Mouse (Mus musculus) heart, postnatal 10 days (tissue): ENCODE measurements around the gene BC005624. TPM values are rescaled to one million over a fixed set of nuclear protein-coding genes. Genes with fewer than 3 reads are reported as not detected.
"Not testable (repeated sequence)": the region's sequence is repeated elsewhere in the genome, so short reads cannot be mapped to it uniquely, and the experiment has no call there.

Experiments used
- DNase-seq, 2 experiments: peaks; one replicate each; pipeline ENCODE4 v3.0.0; 2021
- intact Hi-C: fragments of 180-260 bp; cut with DNase I; formaldehyde crosslinking; loops from one replicate; pipeline ENCODE4 v1.15.1; 2025
- total RNA-seq, 2 experiments: library from RNA; stranded (reverse); gene quantifications; 2 replicates each; pipeline ENCODE4 v1.2.3; 2021

Gene BC005624
- total RNA-seq, 2 experiments from 2014 or later = 19.2 to 19.9 TPM

DNA sequence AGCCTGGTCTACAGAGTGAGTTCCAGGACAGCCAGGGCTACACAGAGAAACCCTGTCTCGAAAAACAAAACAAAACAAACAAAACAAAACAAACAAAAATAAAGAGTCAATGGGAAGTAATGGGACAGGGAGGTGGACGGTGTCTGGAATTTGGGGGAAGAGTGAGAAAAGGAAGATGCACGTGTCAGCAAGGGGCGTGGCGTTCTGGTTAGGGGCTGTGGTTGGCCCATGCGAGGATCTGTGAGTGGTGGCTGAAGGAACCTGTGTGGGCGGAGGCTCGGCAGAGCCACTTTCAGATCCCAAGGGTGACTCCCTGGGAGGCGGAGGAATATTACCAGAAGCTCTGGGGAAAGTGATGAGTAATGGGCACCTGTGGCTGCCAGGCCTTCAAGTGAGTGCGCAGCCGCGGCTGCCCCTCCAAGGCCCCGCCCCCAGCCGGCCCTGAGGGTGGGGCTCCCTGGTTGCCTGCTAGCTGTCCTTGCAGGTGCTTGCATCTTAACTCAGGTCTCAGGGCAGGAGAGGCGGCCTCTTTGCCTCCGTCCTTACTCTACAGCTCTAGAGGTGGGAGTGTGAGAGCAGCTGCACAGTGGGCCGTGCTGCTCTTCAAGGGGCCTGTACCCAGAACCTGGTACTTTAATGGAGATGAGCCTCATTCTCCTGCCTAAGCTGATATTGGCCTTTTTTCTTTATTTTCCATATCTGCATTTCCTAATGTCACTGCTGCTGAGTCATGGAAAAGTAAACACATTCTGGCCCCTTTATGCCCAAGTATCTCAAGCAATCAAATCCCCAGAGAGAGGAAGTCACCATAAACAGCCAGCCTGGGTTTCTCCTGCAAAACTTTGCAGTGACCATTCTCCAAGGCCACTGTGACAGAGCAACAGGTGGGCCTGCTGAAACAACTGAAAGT lies 3.4 kb upstream of the BC005624 start:
- peak; percentile 38 to 41 for DNase-seq
- intact Hi-C loops = no loop called here

GRCm38 (mm10) chr2:30983024-30983423 lies 1.0 kb upstream of the BC005624 start:
- no peak for DNase-seq
- intact Hi-C loops = no loop called here

- DNase-seq = peak; percentile 92
- intact Hi-C loops = no loop called here
Measured at GRCm38 (mm10) chr2:30967352-30968327, 14.4 kb downstream of the BC005624 start, which contains the start of gene Tor1a. TSS of gene Tor1a (minus strand) at chr2:30967933.

DNA sequence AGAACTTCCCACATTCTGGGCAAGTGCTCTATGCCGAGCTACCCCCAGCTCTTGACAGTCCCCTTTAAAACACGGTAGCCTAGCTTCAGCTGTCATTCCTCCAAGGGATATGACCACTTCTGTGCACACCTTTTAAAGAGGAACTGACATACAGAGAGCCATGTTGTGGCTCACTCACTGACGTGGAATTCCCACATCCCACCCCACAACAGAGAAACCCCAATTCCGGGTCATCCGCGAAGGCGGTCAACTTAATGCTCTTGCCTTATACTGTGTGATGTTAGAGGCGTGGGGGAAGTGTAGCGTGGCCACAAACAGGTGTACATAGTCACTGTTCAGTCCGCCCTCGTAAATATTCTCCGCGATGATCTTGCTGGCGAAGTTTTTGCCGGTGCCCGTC lies 15.2 kb downstream of the BC005624 start:
- intact Hi-C loops = no loop called here
- no peak for DNase-seq

GRCm38 (mm10) chr2:30965627-30966026 lies 16.4 kb downstream of the BC005624 start:
- intact Hi-C loops = no loop called here

GRCm38 (mm10) chr2:30962570-30963254 lies 19.3 kb downstream of the BC005624 start:
- intact Hi-C loops = no loop called here
- DNase-seq = no peak

More at GRCm38 (mm10) chr2:30965627-30966026, 16.4 kb downstream of the BC005624 start:
- DNase-seq = no peak

DNA sequence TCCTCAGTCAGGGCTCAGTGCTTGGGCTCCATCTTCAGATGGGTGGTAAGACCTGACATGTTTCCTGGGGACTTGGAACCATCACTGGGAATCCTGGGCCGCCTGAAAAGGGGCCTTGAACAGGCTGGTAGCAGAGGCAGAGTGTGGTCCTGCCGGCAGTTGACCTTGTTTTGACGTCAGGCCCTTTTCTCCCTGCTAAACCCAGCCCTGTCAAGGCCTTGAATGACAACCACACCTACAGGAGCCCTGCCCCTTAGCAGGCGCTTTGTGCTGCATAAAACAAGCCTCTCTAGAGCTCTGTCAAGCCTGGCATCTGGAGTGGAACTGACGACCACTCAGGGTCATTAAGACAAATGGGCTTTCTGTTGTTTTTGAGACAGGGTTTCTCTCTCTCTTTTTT lies 22.1 kb downstream of the BC005624 start:
- DNase-seq = no peak
- intact Hi-C loops = no loop called here

GRCm38 (mm10) chr2:30958726-30959125 lies 23.3 kb downstream of the BC005624 start:
- intact Hi-C loops = no loop called here
- no peak for DNase-seq

DNA sequence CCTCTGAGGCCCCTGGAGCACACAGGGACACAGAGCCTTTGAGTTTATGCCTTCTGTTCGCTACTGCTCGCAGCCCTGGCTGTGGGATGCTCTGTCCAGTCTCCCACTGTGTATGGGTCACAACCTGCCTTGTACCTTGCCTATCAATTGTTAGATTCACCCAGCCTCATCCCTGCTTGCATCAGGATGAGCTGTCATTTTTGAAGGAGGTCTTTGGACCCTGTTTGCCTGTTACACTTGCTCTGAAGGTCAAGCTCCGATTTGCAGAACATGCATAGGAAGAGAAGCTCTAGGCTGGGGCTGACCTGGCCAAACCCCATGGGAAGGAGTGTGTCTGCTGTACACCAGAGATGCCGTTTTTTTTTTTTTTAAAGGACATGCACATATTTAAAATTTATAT lies 24.5 kb downstream of the BC005624 start:
- no peak for DNase-seq

GRCm38 (mm10) chr2:30954797-30955196 lies 27.2 kb downstream of the BC005624 start:
- DNase-seq = no peak
- intact Hi-C loops = no loop called here

More for the DNA sequence above, 24.5 kb downstream of the BC005624 start:
- intact Hi-C loops = no loop called here

GRCm38 (mm10) chr2:30952824-30953490 lies 29.0 kb downstream of the BC005624 start, which contains the start of gene Tor1b:
TSS of gene Tor1b (plus strand) at chr2:30952959.
- DNase-seq = peak; percentile 87 to 91
- intact Hi-C loops = loop anchor here (2.0 kb wide), 1 partner anchor 28 kb away; no protein-coding TSS in a partner anchor

DNA sequence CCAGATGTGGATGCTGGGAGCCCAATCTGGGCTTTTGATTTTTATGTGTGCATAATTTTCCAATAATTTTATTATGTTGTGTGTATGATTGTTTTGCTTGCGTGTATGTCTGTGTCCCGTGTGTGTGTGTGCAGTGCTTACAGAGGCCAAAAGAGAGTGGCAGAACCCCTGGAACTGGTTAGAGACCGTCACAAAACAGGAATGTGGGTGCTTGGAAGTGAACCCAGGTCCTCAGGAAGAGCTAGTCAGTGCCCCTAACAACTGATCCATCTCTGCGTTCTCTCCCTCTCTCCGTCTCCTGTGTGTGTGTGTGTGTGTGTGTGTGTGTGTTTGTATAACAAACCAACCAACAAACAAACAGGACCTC lies 29.6 kb downstream of the BC005624 start:
- no peak for DNase-seq
- intact Hi-C loops = loop anchor here (2.0 kb wide), 1 partner anchor 28 kb away; no protein-coding TSS in a partner anchor

DNA sequence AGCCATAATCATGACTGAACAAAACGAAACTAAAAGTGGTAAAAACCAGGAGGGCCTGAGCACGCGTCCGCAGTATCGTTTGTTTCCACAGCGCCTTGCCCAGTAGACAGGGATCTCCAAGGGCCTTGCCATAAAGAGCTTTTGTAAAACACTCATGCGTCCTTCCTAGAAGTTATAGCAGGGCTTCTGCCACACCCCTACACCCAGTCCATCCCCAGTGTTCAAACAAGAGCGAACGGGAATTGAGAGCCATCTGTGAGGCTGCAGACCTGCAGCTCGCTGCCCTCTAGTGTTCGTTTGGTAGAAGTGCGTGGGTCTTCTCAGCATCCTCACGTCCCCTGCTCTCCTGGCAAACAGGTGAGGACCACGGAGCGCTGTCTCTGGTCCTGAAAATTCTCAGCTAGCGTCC lies 39.4 kb downstream of the BC005624 start:
- intact Hi-C loops = no loop called here
- DNase-seq = peak; percentile 68 to 73

DNA sequence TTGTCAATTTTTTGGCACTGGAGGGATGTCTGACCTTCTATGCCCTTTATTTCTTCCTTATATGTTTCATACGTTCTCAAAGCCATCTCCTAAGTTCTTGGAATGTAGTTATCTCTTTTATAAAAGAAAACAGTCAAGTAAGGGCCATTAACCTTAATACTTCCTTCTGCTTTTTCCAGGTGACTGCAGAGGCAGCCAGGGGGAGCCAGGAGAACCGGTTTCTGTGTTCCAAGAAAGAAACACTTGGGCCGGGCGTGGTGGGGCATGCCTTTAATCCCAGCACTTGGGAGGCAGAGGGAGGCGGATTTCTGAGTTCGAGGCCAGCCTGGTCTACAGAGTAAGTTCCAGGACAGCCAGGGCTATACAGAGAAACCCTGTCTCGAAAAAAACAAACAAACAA lies 39.9 kb downstream of the BC005624 start:
- DNase-seq, intact Hi-C loops: not testable (repeated sequence)

DNA sequence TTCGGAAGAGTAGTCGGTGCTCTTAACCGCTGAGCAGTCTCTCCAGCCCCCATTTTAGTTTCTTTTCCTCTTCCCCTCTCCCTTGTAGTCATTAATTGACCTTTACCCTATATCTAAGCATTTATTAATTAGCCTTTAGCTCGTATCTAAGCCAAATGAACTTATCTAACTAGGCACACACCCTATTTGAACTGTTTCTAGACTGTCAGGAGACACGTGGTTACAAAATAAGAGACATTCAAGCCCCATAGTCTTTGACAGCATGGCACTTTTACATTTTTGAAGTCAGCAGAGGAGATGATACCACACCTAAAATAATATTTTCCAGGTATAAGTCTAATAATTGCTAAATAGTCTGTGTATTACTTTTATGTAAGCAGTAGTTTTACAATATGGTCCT lies 40.4 kb downstream of the BC005624 start:
- intact Hi-C loops = no loop called here

GRCm38 (mm10) chr2:30938574-30938991 lies 43.4 kb downstream of the BC005624 start:
- intact Hi-C loops = no loop called here
- DNase-seq = no peak

More for the DNA sequence above, 40.4 kb downstream of the BC005624 start:
- no peak for DNase-seq

DNA sequence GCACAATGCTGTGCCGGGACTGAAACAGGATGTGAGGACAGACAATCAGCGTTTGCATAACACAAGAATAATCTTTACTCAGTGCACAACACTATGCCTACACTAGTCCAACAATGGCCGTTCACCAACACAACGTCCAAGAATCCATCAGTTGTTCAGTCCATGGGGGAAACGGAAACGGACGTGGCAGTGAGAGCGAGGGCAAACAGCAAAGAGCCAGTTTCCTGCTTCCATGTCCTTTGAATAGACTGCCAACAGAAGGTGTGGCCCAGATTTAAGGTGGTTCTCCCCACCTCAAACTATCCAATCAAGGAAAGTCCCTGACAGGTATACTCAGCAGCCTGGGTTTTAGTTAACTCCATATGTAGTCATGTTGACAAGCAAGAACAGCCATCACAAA lies 44.3 kb downstream of the BC005624 start:
- intact Hi-C loops = no loop called here
- DNase-seq = no peak

DNA sequence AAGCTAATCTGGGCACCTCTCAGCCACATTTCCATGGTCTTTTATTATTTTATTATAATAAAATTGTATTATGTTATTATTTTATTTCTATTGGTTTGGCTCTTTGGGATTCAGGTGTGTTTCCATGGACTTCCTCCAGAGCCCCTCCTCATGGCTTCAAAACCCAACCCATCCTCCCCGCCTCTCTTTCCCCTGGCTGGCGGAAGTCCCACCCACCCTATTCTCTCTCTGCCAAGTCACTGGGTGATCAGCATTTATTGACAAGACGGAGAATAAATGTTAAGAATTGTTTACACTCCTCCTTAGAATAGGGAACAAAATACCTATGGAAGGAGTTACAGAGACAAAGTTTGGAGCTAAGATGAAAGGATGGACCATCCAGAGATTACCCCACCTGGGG lies 45.2 kb downstream of the BC005624 start:
- intact Hi-C loops = no loop called here
- no peak for DNase-seq

DNA sequence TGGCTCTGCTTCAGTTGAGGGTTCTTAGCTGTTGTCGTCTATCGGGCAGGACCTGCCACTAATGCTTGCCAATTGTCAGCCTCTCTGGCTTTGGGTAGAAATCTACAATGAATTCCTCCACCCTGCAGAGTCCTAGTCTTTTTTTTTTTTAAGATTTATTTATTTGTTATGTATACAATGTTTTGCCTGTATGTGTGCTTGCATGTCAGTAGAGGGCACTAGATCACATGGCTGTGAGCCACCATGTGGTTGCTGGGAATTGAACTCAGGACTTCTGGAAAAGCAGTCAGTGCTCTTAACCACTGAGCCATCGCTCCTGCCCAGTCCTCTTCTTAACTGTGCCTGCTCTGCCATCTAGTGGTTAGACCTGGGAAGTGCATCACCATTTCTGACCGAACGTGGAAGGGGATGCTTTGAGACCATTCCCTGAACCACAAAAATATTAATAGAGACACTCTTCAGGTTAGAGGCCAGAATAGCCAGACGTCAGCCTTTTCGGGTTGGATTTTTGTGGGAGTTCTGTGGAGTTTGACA lies 48.0 kb downstream of the BC005624 start:
- intact Hi-C loops = loop anchor here (1.0 to 2.0 kb wide), 4 partner anchors 43 to 499 kb away; no protein-coding TSS in a partner anchor
- peak; percentile 82 to 90 for DNase-seq
